Mouse (Mus musculus) stomach, embryonic 15.5 days (tissue): Measurements from ENCODE around the gene Gjb2. TPM values are rescaled to one million over a fixed set of nuclear protein-coding genes. Genes with fewer than 3 reads are reported as not detected.
"Not testable (repeated sequence)": the region's sequence is repeated elsewhere in the genome, so short reads cannot be mapped to it uniquely, and the experiment has no call there.

Source experiments
- ATAC-seq: fragments of 200-750 bp; cut with Nextera tagmentation; 2 replicates; pipeline ENCODE4 v1.8.0; 2017; ENCODE audit warnings: low read depth, moderate number of reproducible peaks, moderate TSS enrichment; ENCODE audit not compliant: insufficient read depth, low FRiP score
- H3K27ac ChIP-seq: fragments of 300-500 bp; sonication (generic); 2 replicates; pipeline ENCODE4 v1.5.1; 2015; ENCODE audit warnings: mild to moderate bottlenecking, inconsistent platforms
- H3K27me3 ChIP-seq: fragments of 300-500 bp; sonication (generic); replicated peaks from 2 replicates; pipeline ENCODE4 v1.6.1; 2015; ENCODE audit warnings: inconsistent platforms
- H3K36me3 ChIP-seq: fragments of 300-500 bp; sonication (generic); 2 replicates; pipeline ENCODE4 v1.6.1; 2015; ENCODE audit warnings: inconsistent platforms
- H3K4me1 ChIP-seq: fragments of 300-500 bp; sonication (generic); 2 replicates; pipeline ENCODE4 v1.6.1; 2015; ENCODE audit warnings: inconsistent platforms
- H3K4me2 ChIP-seq: fragments of 300-500 bp; sonication (generic); 2 replicates; pipeline ENCODE4 v1.6.1; 2015; ENCODE audit warnings: mild to moderate bottlenecking, inconsistent platforms
- H3K4me3 ChIP-seq: fragments of 300-500 bp; sonication (generic); replicated peaks from 2 replicates; pipeline ENCODE4 v1.5.1; 2015; ENCODE audit warnings: inconsistent platforms
- H3K9ac ChIP-seq: fragments of 300-500 bp; sonication (generic); 2 replicates; pipeline ENCODE4 v1.6.1; 2015; ENCODE audit warnings: inconsistent platforms
- H3K9me3 ChIP-seq: fragments of 300-500 bp; sonication (generic); 2 replicates; pipeline ENCODE4 v1.6.1; 2016; ENCODE audit warnings: inconsistent platforms
- WGBS: fragments of 180-500 bp; shearing (Covaris S2); methylation state at CpG from one replicate; pipeline ENCODE4 v1.1.7; 2015; 5-methylcytosine and 5-hydroxymethylcytosine counted together
- polyA plus RNA-seq: library from polyadenylated mRNA; unstranded; fragments of >200 nt; fragmentation: Nextera tagmentation; extraction: Ambion mirVana; gene quantifications from 2 replicates; pipeline ENCODE4 v1.2.1, GENCODE M21; 2015

Gjb2 gene
- polyA plus RNA-seq, 1 experiment from 2014 or later: 19.9 TPM

- Histone ChIP-seq H3K4me2 (peak overlapping the region; percentile 100), H3K9ac (no peak overlapping the region), H3K36me3 (no peaks in the 10 kb centered on the region), H3K27ac (no peak overlapping the region), H3K27me3 (peaks cover 55% of the 10 kb centered on the region), H3K4me3 (peak overlapping the region; percentile 58), H3K4me1 (peaks cover 11% of the 10 kb centered on the region), H3K9me3 (no peaks in the 10 kb centered on the region)
- no peak for ATAC-seq
- 13% methylated on average over 14 of the region's 14 CpGs for WGBS
Observed at GRCm38 (mm10) chr14:57105111-57105510, 609 bp upstream of the Gjb2 start.

GRCm38 (mm10) chr14:57103711-57104105, 794 bp downstream of the Gjb2 start:
- Histone ChIP-seq H3K4me1 (peaks cover 11% of the 10 kb centered on the region), H3K36me3 (no peaks in the 10 kb centered on the region), H3K4me3 (peak overlapping the region; percentile 58), H3K27me3 (peaks cover 57% of the 10 kb centered on the region), H3K9ac (peak overlapping the region; percentile 29; the same call in 1 of the 2 replicates), H3K27ac (no peak overlapping the region), H3K4me2 (peak overlapping the region; percentile 100), H3K9me3 (no peaks in the 10 kb centered on the region)
- no peak for ATAC-seq
- 5% methylated on average over 22 of the region's 22 CpGs for WGBS

- WGBS: 58% methylated on average over 6 of the region's 6 CpGs
- ATAC-seq: no peak
- H3K36me3 ChIP-seq: no peaks in the 10 kb centered on the region
- H3K27ac ChIP-seq: no peak overlapping the region
- H3K27me3 ChIP-seq: peaks cover 57% of the 10 kb centered on the region
- peak overlapping the region; percentile 100 for H3K4me2 ChIP-seq
- peak overlapping the region; percentile 58 for H3K4me3 ChIP-seq
- H3K9ac ChIP-seq: no peak overlapping the region
- peaks cover 11% of the 10 kb centered on the region for H3K4me1 ChIP-seq
- H3K9me3 ChIP-seq: no peaks in the 10 kb centered on the region
Observed at GRCm38 (mm10) chr14:57103121-57103520, 1.4 kb downstream of the Gjb2 start.

- no peak for ATAC-seq
Observed at GRCm38 (mm10) chr14:57101623-57102022, 2.9 kb downstream of the Gjb2 start.

GRCm38 (mm10) chr14:57095855-57096254, 8.6 kb downstream of the Gjb2 start:
- WGBS: 69% methylated on average over 4 of the region's 4 CpGs
- no peak for ATAC-seq

More at GRCm38 (mm10) chr14:57101623-57102022, 2.9 kb downstream of the Gjb2 start:
- Histone ChIP-seq H3K4me3 (no peak overlapping the region), H3K27ac (no peak overlapping the region), H3K27me3 (peaks cover 47% of the 10 kb centered on the region), H3K36me3 (no peaks in the 10 kb centered on the region), H3K4me2 (no peak overlapping the region), H3K9ac (no peak overlapping the region), H3K9me3 (no peaks in the 10 kb centered on the region), H3K4me1 (peaks cover 11% of the 10 kb centered on the region)
- WGBS: 60% methylated on average over 7 of the region's 7 CpGs

GRCm38 (mm10) chr14:57093029-57093428, 11.5 kb downstream of the Gjb2 start:
- ATAC-seq: no peak
- H3K4me2 ChIP-seq: no peak overlapping the region
- H3K9me3 ChIP-seq: no peaks in the 10 kb centered on the region
- H3K27ac ChIP-seq: no peak overlapping the region
- H3K9ac ChIP-seq: no peak overlapping the region
- no peaks in the 10 kb centered on the region for H3K4me1 ChIP-seq
- 5% methylated on average over 8 of the region's 8 CpGs for WGBS
- no peaks in the 10 kb centered on the region for H3K27me3 ChIP-seq
- no peaks in the 10 kb centered on the region for H3K36me3 ChIP-seq
- H3K4me3 ChIP-seq: no peak overlapping the region

More at GRCm38 (mm10) chr14:57095855-57096254, 8.6 kb downstream of the Gjb2 start:
- H3K27ac ChIP-seq: no peak overlapping the region
- H3K4me3 ChIP-seq: no peak overlapping the region
- no peaks in the 10 kb centered on the region for H3K36me3 ChIP-seq
- H3K9me3 ChIP-seq: no peaks in the 10 kb centered on the region
- H3K27me3 ChIP-seq: 0 out of 2 replicates have a peak, but pooled peaks cover 7% of the 10 kb centered on the region
- no peaks in the 10 kb centered on the region for H3K4me1 ChIP-seq
- H3K4me2 ChIP-seq: no peak overlapping the region
- H3K9ac ChIP-seq: no peak overlapping the region

- 37% methylated on average over 2 of the region's 2 CpGs for WGBS
- no peak overlapping the region for H3K27ac ChIP-seq
- H3K4me3 ChIP-seq: no peak overlapping the region
- H3K9ac ChIP-seq: no peak overlapping the region
- no peaks in the 10 kb centered on the region for H3K36me3 ChIP-seq
- no peaks in the 10 kb centered on the region for H3K9me3 ChIP-seq
- ATAC-seq: no peak
- H3K27me3 ChIP-seq: no peaks in the 10 kb centered on the region
- no peaks in the 10 kb centered on the region for H3K4me1 ChIP-seq
- H3K4me2 ChIP-seq: no peak overlapping the region
Observed at GRCm38 (mm10) chr14:57090001-57090400, 14.5 kb downstream of the Gjb2 start.

- peak; percentile 39; the same call in 1 of the 2 replicates for ATAC-seq
- 87% methylated on average over 7 of the region's 7 CpGs for WGBS
- Histone ChIP-seq H3K4me2 (no peak overlapping the region), H3K9ac (no peak overlapping the region), H3K27me3 (no peaks in the 10 kb centered on the region), H3K9me3 (no peaks in the 10 kb centered on the region), H3K27ac (no peak overlapping the region), H3K4me3 (no peak overlapping the region), H3K36me3 (no peaks in the 10 kb centered on the region), H3K4me1 (peaks cover 7% of the 10 kb centered on the region; the same call in 1 of the 2 replicates)
Observed at GRCm38 (mm10) chr14:57089107-57089506, 15.4 kb downstream of the Gjb2 start.

GRCm38 (mm10) chr14:57084180-57084668, 20.3 kb downstream of the Gjb2 start:
- Histone ChIP-seq H3K36me3 (no peaks in the 10 kb centered on the region), H3K9ac (no peak overlapping the region), H3K27ac (peak overlapping the region; percentile 40; the same call in 1 of the 2 replicates), H3K9me3 (no peaks in the 10 kb centered on the region), H3K4me3 (no peak overlapping the region), H3K4me2 (no peak overlapping the region), H3K27me3 (no peaks in the 10 kb centered on the region), H3K4me1 (peaks cover 10% of the 10 kb centered on the region; the same call in 1 of the 2 replicates)
- WGBS: 18% methylated on average over 11 of the region's 11 CpGs
- ATAC-seq: peak; percentile 36

GRCm38 (mm10) chr14:57082863-57083262, 21.6 kb downstream of the Gjb2 start:
- Histone ChIP-seq H3K4me1 (peaks cover 10% of the 10 kb centered on the region; the same call in 1 of the 2 replicates), H3K27me3 (no peaks in the 10 kb centered on the region)
- 97% methylated on average over 1 of the region's 1 CpGs for WGBS

GRCm38 (mm10) chr14:57075537-57075936, 29.0 kb downstream of the Gjb2 start:
- 80% methylated on average over 6 of the region's 6 CpGs for WGBS
- Histone ChIP-seq H3K27ac (no peak overlapping the region), H3K36me3 (no peaks in the 10 kb centered on the region), H3K9ac (no peak overlapping the region), H3K27me3 (no peaks in the 10 kb centered on the region), H3K4me3 (no peak overlapping the region), H3K4me1 (no peaks in the 10 kb centered on the region), H3K9me3 (no peaks in the 10 kb centered on the region), H3K4me2 (no peak overlapping the region)
- ATAC-seq: no peak

More at GRCm38 (mm10) chr14:57082863-57083262, 21.6 kb downstream of the Gjb2 start:
- Histone ChIP-seq H3K27ac (no peak overlapping the region), H3K4me3 (no peak overlapping the region), H3K4me2 (no peak overlapping the region), H3K9me3 (no peaks in the 10 kb centered on the region), H3K9ac (no peak overlapping the region), H3K36me3 (no peaks in the 10 kb centered on the region)
- no peak for ATAC-seq

GRCm38 (mm10) chr14:57069906-57070305, 34.6 kb downstream of the Gjb2 start:
- H3K9ac ChIP-seq, H3K4me3 ChIP-seq, H3K4me2 ChIP-seq, H3K9me3 ChIP-seq, ATAC-seq, H3K4me1 ChIP-seq, H3K27ac ChIP-seq, H3K27me3 ChIP-seq, H3K36me3 ChIP-seq: not testable (repeated sequence)
- WGBS: 4% methylated on average over 2 of the region's 2 CpGs

GRCm38 (mm10) chr14:57066053-57066452, 38.4 kb downstream of the Gjb2 start:
- H3K36me3 ChIP-seq: no peaks in the 10 kb centered on the region
- H3K9ac ChIP-seq: no peak overlapping the region
- H3K27ac ChIP-seq: no peak overlapping the region
- no peak for ATAC-seq
- no peak overlapping the region for H3K4me2 ChIP-seq
- H3K4me1 ChIP-seq: no peaks in the 10 kb centered on the region
- H3K9me3 ChIP-seq: no peaks in the 10 kb centered on the region
- no peak overlapping the region for H3K4me3 ChIP-seq
- no peaks in the 10 kb centered on the region for H3K27me3 ChIP-seq
